Mouse (Mus musculus): ENCODE results near the gene Mipol1.
"Not testable (repeated sequence)": the region's sequence is repeated elsewhere in the genome, so short reads cannot be mapped to it uniquely, and the experiment has no call there.

The Mipol1 gene

DNA sequence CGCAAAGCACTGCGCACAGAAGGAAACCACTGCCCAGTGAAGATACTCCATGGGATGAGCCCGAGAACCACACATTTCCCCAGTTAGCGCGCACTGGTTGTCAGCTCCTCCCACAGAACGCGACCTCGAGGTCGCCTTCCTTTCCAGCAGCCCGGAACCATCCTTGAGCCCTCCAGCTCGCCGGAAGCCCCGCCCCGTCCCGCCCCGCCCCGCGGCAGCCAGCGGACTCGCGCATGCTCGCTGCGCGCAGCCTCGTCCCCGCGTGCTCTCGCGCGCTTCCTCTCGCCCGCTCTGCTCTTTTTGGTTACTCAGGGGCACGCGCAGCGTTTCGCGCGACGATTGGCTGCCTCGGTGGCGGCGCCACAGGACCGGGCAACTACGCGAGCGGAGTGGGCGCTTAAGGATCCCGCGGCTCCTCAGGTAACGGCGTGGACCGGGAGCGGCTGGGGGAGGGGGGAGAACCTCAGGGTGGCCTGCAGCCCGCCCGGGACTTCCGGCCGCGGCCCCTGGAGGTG, at the start of gene Mipol1, which contains the start of gene Prps1l3:
Gene Mipol1 (plus strand): TSS at position 236 of the 515 bp plus-strand sequence.
Gene Prps1l3 (plus strand): TSS at position 221 of the 515 bp plus-strand sequence.
- DNase-seq (ENCODE audit: low read depth, low spot score) = peak; percentile 97

DNA sequence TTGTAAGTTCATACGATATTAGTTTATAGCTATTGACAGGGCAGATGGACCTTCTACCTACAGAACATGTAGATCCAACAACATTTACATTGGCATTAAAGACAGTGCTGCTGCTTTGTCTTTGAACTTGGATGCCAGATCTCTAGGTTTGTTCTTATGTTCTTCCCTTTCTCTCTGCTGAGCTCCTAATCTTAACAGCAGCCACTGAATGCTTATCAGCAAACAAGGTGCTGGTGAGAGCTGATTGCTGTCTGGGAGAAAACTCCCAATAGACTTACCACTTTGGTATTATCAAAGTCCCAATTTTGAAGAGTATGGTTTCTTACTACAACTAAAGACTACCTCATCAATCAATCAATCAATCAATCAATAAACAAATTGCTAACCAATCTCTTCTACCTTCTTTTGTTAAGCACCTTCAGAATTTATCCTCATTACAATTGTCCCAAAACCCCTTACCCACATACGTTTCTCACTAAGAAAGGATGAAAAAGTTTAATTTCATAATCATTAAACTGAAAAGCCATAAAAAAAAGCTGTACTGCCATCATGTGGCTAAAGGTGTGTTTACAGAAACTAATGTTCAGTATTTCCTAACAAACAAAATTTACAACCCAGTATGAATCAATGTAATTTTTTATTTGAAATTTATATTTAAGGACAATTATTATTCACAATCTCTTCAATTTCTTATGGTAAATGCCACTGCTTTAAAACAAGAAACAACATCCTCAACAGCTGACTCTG, 45.7 kb upstream of the Mipol1 start:
- no peak for DNase-seq (ENCODE audit: low read depth, low spot score)

DNA sequence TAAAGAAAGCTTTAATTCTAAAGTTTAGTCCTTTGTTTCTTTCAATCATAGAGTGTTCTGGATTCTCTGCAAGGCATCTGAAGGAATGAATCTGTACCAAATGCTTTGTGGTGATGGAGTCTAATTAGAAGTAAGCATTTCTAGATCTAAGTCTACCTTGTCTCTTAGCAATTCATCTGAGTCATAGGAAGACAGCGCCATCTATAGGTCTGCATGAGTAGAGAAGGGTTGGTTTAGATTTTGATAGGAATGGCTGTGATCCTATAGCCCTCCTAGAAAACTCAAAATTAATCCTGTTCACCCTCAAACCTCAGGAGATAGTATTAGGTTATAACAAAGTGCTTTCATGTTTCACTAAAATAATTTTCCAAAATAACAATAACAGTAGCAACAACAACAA, 44.8 kb upstream of the Mipol1 start:
- DNase-seq (ENCODE audit: low read depth, low spot score) = peak; percentile 23

DNA sequence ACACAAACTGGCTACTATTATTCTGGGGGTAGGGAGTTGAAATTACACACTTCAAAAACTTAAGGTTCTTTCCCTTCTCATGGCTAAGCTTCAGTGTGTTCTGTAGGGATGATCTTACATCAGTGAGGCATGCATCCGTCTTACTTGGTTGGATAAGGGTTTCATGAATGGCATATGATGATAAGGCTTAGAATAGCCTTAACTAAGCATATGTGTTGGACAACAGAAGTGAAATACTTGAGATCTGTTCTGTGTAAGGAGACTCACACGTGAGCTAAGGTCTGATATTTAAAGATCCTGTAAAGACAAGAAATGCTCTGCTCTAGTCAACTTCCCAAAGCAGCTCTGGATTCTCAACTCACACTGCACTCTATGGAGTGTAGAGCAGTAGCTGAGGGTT, 44.1 kb upstream of the Mipol1 start:
- DNase-seq (ENCODE audit: low read depth, low spot score) = no peak

DNA sequence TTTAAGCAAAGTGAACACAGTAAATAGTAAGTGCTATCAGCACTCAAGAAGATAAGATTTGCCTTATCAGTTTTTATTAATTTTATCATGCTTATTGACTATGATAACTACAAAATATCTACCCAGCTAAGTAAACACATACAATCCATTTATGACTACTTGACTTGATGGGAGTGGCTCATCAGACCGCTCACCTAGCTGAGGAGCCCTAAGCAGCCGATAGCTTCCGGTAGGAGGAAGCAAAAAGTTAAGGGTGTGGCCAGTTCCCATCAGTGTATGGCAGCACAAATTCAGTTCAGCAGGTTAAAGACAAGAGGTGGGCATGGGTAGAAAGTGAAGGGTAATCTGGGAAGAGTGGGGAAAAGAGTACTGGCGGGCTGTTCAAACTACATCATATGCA, 43.2 kb upstream of the Mipol1 start:
- DNase-seq (ENCODE audit: low read depth, low spot score) = no peak

DNA sequence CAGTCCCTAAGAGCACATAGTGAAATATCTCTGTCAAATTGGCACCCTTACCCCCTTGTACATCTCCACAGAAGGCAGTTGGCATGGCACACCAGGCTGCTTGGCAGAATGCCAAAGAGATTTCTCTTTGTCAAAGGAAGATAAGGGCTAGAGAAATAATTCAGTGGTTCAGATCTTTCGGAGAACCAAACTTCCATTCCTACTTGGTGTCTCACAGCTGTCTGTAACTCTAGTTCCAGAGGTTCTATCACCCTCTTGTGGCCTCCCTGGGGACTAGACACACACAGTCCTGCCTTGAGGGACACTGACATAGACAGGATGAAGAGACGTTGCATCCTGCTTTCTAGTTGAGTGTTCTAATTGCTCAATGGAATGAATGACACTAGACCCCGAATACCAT, 35.6 kb upstream of the Mipol1 start:
- peak; percentile 4 for DNase-seq (ENCODE audit: low read depth, low spot score)

DNA sequence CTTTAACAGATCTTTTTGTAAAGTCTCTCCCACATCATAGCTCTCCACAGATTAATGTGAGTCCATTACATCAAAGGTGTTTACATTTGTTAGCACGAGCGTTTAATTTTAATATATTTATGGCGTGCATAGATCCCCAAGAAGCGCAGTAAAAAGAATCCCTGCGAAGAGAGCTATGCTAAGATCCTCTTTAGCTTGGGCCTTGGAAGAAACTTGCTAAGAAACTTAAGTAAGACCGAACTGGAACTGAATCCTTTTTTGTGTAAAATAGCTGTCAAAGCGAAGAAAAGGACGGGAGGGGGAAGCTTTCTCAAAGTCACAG, 34.0 kb upstream of the Mipol1 start:
- DNase-seq (ENCODE audit: low read depth, low spot score) = no peak

DNA sequence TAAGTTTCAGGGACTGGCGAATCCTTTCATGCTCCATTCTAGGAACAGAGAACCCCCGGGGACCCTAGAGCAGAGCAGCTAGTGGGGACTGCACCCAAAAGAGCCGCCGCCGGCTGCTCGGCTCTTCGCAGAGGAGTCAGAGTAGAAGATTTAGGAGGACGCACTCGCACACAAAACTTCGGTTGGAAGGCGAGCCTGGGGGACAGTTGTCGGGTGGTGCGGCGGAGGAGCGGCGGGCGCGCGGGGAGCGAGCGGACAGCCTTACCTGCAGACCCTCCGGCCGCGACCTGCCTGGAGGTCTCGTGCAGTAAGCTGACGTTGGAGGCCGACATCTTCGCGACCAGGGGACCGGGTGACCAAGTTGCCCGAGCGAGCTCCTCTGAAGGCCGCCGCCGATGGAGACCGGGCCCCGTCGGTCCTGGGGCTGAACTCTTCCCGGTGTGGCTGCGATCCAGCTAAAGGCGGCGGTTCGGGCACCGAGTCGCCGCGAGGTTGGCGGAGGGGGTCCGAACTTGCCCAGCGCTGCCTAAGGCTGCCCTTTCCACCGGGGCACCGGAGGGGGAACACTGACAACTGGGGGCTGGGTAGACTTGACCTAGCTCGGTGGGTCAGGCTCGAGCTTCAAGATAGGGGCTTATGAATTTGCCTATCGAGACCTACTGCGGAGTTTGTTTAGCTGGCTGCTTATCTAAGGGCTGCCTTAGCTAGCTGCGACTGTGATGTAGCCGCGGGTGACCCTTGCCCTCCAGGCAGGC, 33.4 kb upstream of the Mipol1 start:
- no peak for DNase-seq (ENCODE audit: low read depth, low spot score)

DNA sequence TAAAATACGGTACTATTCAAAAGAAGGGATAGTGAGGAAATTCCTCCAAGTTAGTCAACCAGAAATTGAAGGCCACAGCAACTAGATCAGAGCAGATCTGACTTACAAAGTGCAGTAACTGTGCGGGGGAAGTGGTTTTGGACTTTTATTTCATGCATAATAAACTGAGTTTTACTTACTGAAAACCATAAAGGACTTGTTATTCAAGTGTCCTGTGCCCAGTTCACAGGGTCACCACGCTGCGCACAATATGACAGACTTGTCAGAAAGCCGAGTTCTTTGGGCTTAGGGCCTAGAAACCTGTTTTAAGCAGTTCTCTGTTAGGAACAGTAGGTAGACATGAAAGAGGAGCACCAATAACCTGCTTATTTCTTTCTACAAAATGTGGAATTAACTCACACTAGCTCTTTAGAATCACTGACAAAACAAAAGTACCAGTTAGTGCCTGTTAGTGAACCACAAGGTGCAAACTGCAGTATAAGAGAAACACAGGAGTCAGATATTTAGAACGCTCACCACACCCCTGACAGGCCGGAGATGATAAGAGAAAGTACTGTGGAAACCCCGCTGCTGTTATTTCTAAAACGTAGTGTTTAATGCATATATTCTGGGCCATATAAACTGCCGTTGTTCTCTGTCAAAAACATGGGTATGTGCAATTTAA, 32.7 kb upstream of the Mipol1 start, which contains the start of gene Slc25a21:
Gene Slc25a21 (minus strand): TSS at position 110 of the 664 bp plus-strand sequence.
- DNase-seq (ENCODE audit: low read depth, low spot score) = no peak

DNA sequence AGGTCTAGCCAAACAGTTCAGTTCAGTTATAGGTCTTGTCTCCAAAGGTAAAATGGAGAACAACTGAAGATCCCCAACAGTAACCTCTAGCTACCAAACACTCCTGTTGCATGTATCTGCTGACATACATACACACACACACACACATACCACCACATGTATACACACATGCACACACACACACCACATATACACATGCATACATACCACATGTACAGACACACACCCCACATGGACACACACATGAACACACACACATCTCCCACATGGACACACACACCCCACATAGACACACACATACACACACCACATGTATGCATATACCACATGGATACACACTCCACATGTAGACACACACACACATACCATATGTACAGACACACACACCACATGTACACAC, 32.0 kb upstream of the Mipol1 start:
- no peak for DNase-seq (ENCODE audit: low read depth, low spot score)

DNA sequence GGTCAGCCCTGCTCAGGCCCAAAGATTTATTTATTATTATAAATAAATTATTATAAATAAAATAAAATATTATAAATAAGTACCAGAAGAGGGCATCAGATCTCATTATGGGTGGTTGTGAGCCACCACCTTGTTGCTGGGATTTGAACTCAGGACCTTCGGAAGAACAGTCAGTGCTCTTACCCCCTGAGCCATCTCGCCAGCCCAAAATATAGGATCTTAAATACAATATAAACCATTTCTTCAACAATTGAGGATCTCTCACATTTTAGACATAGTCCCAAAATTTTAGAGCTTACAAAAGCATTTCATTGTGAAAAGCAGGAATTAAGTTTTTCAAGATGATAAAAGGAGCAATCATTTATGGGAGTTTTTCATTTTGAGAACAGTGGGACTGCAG, 30.8 kb upstream of the Mipol1 start:
- no peak for DNase-seq (ENCODE audit: low read depth, low spot score)

DNA sequence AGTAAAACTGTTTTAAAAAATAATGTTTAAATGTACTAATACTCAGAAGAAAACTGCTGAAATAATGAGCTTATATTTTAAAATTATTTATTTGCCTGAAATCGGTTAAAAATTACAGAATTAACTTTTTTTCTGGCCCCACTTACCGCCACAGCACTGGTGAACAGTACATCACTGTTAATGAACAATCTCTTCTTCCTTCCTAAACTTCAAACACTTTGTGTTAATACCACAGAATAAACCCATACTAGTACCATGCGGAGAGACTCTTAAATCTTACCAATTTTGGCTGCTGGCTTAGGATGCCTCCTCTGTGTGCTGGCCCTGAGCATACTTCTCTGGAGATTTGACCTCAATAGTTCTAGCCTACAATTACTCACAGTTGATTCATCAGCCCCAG, 28.3 kb upstream of the Mipol1 start:
- no peak for DNase-seq (ENCODE audit: low read depth, low spot score)

DNA sequence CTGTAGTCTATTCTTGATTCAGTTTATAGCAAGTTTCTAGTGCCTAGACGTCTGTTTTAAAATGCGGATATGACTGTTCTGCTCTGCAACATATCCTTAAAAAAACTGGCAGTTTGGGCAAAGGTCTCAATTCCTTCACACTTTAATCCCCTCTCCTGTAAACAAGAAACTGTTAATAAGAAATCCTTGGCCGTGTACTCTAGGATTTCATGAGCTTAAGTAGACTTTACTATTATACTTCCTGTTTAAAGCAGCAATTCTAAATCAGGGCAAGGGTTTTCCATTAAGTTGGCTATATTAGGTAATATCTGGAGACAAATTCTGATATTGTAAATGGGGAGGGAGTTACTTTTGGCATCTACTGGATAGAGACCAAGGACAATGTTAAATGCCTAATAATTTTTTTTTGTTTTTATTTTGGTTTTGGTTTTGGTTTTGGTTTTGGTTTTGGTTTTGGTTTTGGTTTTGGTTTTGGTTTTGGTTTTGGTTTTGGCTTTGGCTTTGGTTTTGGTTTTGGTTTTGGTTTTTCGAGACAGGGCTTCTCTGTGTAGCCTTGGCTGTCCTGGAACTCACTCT, 25.9 kb upstream of the Mipol1 start:
- no peak for DNase-seq (ENCODE audit: low read depth, low spot score)

DNA sequence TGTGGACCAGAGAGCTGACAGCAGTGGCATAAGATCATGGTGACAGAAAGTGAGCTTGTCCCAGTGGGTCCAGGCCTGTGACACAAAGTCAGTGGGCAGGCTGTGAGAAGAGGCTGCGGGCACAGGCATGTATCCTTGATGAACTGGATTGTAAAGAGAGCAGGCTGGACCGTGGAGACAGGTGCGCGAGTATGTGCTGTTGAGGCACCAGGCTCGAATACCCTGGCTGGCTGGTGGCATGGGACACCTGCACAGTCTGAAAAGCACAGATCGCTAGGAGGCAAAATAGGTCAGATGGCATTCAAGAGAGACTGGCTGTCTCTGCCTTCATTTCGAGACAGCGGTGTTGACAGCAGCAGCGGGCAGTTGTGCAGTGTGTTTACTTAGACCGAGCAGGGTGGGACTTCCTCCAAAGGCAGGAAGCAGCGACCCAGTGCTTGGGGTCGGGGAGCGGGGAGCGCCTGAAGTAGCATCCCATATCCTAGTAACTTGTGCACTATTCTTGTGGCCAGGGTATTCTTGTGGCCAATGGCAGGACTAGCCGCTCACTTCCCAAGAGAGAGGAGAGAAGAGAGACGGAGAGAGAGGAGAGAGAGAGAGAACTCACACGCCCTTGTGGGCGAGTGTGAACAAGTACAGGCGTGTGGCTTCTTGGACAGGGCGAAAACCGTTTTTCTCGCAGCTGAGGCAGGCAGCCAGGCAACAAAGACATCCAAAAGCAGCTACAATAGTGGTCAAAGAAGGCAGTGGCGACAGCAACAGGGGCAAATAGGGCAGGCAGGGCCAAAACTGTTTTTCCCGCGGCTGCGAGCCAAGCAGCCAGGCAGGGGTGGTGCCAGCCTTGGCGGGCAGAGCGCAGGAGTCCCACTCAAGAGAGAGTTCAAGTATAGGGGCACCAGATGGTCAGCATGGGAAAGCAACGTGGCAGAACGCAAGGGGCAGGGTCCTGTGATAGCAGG, 18.6 kb upstream of the Mipol1 start:
- no peak for DNase-seq (ENCODE audit: low read depth, low spot score)

DNA sequence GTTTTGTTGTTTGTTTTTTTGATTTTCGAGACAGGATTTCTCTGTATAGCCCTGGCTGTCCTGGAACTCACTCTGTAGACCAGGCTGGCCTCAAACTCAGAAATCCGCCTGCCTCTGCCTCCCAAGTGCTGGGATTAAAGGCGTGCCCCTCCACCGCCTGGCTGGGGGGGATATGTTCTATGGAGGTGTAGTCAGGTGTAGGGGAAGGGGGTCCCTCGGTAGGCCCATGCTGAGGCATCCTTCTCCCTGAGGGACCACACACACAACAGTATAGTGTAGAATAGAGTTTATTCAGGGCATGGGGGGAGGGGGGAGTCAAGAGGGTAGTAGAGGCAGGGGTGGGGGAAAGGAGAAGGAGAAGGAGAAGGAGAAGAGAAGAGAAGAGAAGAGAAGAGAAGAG, 17.8 kb upstream of the Mipol1 start:
- not testable (repeated sequence) for DNase-seq (ENCODE audit: low read depth, low spot score)

DNA sequence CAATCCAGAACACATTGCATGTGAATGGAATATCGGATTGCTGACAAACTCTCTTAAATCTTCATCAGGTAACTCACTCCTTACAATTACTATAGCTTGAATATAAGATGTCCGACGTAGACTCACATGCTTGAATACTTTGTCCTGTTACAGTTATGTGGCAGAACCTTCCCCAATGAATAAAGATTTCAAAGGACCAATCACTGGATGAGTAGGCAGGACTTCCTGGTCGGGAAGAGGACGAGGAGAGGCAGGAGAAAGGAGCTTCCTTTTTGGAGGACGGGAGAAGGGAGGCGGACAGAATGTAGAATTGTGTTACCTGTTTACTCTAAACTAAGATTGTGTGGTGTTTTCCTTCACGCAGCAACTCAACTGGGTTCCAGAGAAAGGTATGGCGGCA, 3.8 kb upstream of the Mipol1 start:
- no peak for DNase-seq (ENCODE audit: low read depth, low spot score)

DNA sequence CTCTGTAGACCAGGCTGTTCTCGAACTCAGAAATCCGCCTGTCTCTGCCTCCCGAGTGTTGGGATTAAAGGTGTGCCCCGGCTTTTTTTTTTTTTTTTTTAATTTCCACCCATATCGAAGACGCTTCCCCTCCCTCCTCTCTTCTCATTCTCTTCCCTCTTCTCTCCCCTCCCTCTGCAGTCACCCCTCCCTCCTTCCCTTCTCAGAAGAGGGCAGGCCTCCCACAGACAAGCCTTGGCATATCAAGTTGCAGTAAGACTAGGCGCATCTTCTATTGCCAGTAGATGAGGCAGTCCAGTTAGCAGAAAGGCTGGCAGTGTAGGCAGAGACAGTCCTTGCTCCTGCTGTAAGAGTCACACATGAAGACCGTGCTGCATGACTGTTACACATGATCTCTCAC, 2.5 kb upstream of the Mipol1 start:
- no peak for DNase-seq (ENCODE audit: low read depth, low spot score)

DNA sequence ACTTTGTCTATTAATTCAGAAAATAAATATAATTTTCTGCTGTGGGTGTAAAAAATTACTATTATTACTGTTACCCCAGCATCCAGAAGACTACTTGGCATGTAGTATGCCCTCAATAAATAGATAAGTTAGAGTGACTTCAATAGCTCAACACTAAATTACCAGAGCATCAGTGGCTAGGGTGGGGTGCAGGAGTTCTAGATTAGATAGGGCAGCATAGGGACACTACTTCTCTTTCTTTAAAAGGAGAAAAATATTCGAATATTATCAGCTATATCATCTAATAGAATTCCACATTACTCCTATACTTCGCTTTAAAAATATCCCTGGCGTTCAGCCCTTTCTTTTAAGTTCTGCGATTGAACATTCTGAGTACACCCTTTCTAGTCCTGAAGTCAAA, 524 bp upstream of the Mipol1 start:
- no peak for DNase-seq (ENCODE audit: low read depth, low spot score)

DNA sequence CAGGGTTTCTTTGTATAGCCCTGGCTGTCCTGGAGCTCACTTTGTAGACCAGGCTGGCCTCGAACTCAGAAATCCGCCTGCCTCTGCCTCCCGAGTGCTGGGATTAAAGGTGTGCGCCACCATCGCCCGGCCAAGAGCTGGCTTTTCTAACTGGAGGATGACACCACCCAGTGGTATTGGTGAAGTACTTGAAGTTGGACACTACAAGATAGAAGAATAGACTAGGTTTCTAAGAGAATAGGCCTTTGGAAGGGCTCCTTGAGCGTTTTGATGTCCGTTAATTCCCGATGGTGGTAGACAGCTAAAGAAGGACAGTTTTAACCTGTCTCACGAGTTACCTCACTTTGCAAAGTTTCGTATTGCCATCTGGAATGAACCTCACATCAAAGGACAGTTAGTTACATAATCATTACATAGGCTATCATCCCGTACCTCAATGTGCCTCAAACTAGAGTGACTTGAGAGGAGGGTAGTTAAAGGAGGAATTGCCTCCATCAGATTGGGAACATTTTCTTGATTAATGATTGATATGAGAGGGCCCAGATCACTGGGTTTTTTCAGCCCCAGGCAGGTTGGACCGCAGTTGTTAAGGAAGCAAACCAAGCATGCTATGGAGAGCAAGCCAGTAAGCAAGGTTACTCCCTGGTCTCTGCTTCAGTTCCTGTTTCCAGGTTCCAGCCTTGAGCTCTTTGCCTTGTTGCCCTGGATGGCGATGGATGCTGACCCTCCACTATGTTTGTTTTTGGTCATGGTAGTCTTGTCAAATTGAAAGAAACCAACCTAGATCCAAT, 1.1 kb downstream of the Mipol1 start:
- peak; percentile 81 for DNase-seq (ENCODE audit: low read depth, low spot score)

DNA sequence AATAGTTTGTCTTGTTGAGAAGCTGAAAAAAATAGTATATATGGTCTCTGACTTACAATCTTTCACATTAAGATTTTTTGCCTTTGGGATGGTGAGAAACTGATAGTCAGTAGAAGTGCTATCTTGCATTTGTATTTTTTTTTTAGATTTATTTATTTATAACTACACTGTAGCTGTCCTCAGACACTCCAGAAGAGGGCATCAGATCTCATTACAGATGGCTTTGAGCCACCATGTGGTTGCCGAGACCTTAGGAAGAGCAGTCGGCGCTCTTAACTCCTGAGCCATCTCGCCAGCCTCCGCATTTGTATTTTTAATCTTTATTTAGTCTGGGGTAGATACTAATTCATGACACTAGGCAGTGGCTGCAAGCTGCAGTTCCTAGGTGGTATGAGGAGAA, 3.2 kb downstream of the Mipol1 start:
- peak; percentile 63 for DNase-seq (ENCODE audit: low read depth, low spot score)
